Mouse (Mus musculus): Measurements from ENCODE around the gene Vnn1.

DNA sequence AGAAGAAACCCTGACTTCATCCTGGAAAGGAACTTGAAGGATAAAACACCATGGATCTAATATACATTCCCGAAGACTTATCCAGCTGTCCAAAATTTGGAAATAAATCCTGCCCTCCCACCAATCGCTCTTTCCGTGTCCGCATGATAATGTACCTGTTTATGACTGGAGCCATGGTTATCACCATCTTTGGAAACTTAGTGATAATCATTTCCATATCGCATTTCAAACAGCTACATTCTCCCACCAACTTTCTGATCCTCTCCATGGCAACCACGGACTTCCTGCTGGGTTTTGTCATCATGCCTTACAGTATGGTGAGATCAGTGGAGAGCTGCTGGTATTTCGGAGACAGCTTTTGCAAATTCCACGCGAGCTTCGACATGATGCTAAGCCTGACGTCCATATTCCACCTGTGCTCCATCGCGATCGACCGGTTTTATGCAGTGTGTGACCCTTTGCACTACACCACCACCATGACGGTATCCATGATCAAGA is 55.1 kb downstream of the Vnn1 start, which contains the start of gene Taar3:
- TF ChIP-seq POLR2A (IDR thresholded peaks at IDR 0.05; ENCODE audit: insufficient read length, low read depth) (no peak), MAX (IDR thresholded peaks at IDR 0.05; ENCODE audit: low read depth) (no peak), TCF12 (IDR thresholded peaks at IDR 0.05; ENCODE audit: insufficient read depth, poor library complexity, severe bottlenecking) (no peak), MYOG (IDR thresholded peaks at IDR 0.05; ENCODE audit: control insufficient read depth in 1 of 3, insufficient read depth in 1 of 3, insufficient read length in 2 of 3, low read depth in 2 of 3) (no peak), POLR2AphosphoS2 (IDR thresholded peaks at IDR 0.05; ENCODE audit: insufficient read length, low read depth) (no peak), SRF (IDR thresholded peaks at IDR 0.05; ENCODE audit: control insufficient read depth, insufficient read length, low read depth) (no peak), USF1 (IDR thresholded peaks at IDR 0.05; ENCODE audit: low read depth) (no peak)
